Mouse (Mus musculus) heart, postnatal 0 days (tissue): ENCODE data around the gene Vwa7.

Experiments
- CTCF ChIP-seq: IDR thresholded peaks from 2 replicates; pipeline ENCODE4 v1.5.1; 2016; ENCODE audit warnings: antibody characterized with exemption, control low read depth, low read depth
- EP300 ChIP-seq: IDR thresholded peaks from 2 replicates; pipeline ENCODE4 v1.6.1; 2016; ENCODE audit warnings: antibody characterized with exemption, low read depth

- TF ChIP-seq EP300 (no peak), CTCF (no peak)
Measured at GRCm38 (mm10) chr17:35061299-35061698, 44.9 kb downstream of the Vwa7 start.
